Mouse (Mus musculus) kidney, postnatal 4 days (tissue): Measurements from ENCODE around the gene Fgr.
"Not testable (repeated sequence)": the region's sequence is repeated elsewhere in the genome, so short reads cannot be mapped to it uniquely, and the experiment has no call there.

Experiments
- DNase-seq, 2 experiments: peaks; one replicate each; pipeline ENCODE4 v3.0.0; 2021; ENCODE audit warnings: mixed read lengths in 2 of 2

Gene Fgr

GRCm38 (mm10) chr4:132973814-132974398 lies at the start of gene Fgr:
TSS of gene Fgr (plus strand) at chr4:132974095.
- no peak for DNase-seq

DNA sequence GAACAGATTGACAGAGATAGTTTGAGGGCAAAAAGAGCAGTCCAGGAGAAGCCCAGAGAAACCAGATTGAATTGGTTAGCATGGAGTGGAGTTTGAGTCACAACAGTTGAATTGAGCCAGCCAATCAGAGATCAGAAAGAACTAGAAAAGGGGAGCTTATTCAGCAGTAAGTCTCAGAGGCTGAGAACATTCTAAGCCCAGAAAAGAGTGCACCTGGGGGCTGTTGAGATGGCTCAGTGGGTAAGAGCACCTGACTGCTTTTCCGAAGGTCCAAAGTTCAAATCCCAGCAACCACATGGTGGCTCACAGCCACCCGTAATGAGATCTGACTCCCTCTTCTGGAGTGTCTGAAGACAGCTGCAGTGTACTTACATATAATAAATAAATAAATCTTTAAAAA lies 47.4 kb upstream of the Fgr start:
- DNase-seq: not testable (repeated sequence)

- peak; percentile 59 to 65 for DNase-seq
Measured at GRCm38 (mm10) chr4:132930784-132931183, 43.1 kb upstream of the Fgr start.

GRCm38 (mm10) chr4:132932752-132933404 lies 41.0 kb upstream of the Fgr start:
- DNase-seq: no peak

DNA sequence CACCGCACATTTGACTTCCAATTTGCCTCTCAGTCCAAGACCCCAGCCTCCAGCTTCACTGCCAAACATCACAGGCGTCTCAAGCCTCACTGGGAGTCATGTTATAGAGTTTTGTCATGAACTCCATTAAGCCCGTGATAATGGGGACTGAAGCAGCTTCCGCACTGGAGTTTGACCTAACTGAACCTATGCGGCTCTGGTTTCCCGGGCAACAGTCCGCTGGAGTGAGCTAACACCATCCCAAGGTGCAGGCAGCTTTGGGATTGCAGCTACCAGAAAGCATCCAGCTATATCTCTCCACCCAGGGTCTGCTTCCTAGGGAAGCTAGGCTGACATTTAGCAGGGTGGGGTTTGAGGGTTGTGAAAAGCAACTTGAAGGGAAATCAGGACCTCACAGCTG lies 39.3 kb upstream of the Fgr start:
- peak; percentile 30 to 46 for DNase-seq

DNA sequence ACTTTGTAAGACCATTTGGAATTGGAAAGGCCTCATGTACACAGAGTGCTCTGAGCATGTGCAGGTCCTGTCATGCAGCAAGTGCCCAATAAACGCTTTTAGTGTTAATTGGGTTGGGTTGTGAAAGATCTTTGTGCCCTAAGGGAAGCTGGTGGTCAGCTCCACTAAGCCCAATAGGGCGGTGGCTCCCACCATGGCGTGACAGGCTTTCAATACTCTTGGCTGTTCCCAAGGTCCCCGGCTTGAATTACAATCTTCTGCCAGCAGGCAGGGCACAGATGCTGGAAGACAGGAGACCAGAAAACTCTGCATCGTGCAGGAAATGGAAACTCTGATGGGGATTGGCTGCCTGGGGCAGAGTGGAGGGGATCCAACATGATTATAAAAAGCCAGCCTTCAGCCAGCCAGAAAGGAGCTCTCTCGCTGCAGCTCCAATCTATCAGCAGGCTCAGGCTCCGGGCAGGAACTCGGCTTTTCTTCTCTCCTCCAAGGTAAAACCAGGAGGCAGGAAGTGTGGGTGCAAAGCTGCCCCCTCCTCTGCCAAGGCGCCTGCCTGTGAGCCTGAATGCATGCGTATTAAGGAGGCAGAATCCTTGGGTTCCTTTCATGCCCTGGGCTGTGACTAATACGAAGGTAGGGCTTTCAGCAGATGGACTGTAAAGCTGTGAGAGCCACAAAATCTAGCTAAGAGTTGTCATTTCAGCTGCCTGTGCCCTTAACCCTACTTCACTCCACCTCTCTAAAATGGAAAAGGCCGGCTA lies 35.5 kb upstream of the Fgr start:
- DNase-seq: peak; percentile 31 to 58

- peak; percentile 89 to 90 for DNase-seq
Measured at GRCm38 (mm10) chr4:132939421-132940127, 34.3 kb upstream of the Fgr start.

DNA sequence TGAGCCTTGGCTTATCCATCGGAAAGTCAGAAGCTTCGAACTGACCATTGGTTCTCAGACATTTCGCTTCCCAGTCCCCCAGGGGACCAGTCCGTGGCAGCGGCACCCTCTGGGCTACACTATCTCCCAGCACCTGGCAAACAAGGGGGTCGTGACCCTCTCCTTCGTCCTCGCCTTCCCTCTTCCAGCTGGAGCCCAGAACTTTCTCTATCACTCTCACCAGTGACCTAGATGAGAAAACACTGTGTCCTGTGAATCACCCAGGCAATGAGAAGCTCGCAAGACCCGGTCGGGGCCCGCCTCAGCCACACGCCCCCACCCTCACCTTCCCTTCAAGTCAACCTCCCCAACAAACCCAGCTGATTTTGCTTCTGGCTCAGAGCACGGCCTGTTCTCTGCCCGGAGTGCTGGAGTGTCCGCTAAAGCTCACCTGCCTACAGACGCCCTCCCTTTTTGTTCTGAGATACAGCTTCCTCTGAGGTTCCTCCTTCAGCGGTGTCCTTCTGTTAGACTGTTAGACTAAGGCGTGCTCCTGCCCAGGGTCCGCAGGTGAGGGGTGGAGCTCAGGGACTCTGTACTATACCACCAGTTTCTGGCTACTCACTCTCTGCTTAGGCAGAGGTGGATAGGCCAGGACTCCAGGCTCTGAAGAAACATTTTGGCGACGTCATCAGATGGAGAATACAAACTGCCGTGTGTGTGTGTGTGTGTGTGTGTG lies 32.7 kb upstream of the Fgr start:
- no peak for DNase-seq

GRCm38 (mm10) chr4:132943088-132943487 lies 30.8 kb upstream of the Fgr start:
- DNase-seq: no peak

GRCm38 (mm10) chr4:132944106-132944505 lies 29.8 kb upstream of the Fgr start:
- no peak for DNase-seq

DNA sequence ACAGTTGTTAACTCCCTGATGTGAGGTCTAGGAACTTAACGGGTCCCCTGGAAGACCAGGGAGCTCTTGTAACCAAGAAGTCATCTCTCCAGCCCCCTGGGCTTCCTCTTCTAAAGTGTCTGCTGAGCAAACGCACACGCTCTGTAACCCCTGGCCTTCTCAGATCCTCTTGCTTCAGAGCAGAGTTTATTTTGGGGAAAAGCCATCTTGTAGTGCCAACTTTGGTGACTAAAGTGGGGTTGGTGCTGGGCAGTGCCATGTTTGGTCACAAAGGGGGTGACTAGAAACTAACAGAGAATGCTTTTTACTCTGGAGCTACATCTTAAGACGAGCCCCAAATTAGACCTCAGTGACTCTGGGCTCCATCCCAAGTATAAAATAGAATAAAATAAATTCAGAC lies 29.1 kb upstream of the Fgr start:
- no peak for DNase-seq

DNA sequence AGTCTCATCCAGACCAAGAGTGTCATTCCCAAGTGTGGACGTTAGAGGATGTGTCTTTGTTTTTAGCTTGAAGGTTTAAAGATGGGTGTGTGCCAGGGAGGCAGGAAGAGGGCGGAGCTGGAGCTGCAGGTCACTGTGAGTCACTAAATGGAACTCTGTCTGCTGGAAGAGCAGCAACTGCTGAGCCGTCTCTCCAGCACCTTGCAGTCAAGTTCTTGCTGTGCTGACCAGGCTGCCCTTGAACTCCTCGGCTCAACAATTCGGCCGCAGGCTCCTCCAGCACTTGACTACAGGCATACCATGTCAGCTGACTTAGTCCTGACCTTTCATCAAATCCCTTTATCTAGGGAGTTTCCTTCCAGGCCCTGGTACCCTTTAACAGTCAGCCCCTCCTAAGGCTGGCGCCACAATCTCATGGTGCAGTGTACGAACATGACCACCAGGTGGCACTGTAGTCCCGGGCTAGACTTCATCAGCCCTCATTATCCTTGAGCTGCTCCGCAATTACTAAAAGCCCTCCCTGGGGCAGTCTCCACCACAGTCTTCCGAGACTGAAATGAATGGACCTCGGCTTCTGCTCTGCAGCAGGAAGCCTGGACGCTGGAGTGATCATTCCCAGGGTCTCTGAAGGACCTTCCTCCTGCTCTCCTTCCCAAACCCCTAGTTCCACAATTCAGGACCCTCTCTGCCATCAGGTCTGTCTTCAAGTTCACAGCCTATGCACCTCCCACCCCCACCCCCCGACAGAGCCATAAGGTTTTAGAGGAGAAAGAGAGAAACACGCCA lies 28.4 kb upstream of the Fgr start:
- DNase-seq: peak; percentile 90

GRCm38 (mm10) chr4:132946047-132947001 lies 27.6 kb upstream of the Fgr start:
- peak; percentile 59 to 75 for DNase-seq

DNA sequence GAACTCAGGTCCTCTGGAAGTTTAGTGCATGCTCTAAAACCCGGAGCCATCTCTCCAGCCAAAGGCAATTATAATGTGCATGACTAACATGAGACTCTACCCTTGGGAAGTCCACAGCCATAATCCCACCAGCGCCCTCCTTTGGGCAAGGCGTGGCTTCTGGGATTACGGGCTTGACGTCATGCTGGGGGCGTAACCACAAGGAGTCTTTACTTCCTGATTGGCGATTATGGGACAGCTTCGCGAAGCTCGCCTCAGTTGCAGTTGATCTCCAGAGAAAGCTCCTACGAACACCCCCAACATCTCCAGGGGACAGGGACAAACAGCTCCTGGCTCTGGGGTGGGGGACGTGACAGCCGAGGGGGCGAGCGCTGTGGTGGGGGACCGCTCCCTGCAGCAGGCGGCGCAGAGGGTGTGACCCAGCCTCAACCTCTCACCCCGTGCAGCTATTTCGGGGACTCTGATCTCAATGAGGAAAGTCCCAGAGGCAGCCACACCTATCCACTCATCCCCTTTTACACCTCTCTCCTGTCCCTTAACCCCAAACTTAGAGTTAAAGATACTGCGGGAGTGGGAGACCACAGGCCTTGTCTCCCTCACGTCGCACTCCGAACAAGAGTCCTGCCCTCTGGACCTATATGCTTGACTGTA lies 23.9 kb upstream of the Fgr start:
- peak; percentile 33 to 39 for DNase-seq

DNA sequence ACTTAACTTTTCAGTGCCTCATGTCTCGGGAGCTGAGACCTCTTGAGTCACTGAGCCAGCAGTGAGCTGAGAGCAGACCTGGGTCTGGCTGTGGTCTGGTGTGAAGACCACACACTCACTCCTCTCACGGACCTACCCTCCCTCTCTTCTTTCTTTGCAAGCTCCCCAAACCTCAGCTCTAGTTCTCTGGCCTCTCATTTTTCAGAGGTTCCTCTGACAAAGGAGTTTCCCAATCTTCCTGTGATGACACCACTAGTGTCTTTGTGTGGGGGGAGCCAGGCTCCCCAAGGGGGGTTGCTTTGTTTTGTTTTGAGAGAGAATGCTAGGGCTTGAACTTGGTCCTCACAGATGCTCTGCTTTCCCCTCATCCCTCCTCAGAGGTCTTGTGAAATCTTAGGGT lies 22.9 kb upstream of the Fgr start:
- no peak for DNase-seq

- no peak for DNase-seq
Measured at GRCm38 (mm10) chr4:132954530-132955394, 19.1 kb upstream of the Fgr start.

DNA sequence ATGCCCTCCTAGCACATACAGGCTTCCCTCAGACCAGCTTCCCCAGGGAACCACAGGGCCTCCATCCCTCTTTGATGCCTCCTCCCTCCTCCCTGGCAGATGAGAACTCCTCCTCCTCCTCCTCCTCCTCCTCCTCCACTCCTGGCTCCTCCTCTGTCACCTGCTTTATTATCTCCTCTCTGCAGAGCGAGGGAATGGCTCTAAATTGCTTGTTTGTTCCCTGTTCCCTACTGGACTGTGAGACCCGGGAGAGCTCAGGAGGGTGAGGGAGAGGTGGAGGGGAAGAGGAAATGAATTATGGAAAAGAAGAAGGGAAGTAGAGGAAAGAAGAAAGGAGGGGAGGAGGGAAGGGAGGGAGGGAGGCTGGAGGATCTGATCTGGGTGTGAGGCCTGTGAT lies 18.5 kb upstream of the Fgr start:
- no peak for DNase-seq

GRCm38 (mm10) chr4:132958741-132959678 lies 14.9 kb upstream of the Fgr start:
- peak; percentile 31 to 58 for DNase-seq
